Mouse (Mus musculus) naive thymus-derived CD4-positive, alpha-beta T cell, adult 5 months (primary cell): Measurements from ENCODE around the gene Gm7792. TPM values are rescaled to one million over a fixed set of nuclear protein-coding genes. Genes with fewer than 3 reads are reported as not detected.

Source experiments
- polyA plus RNA-seq: library from polyadenylated mRNA; unstranded; fragments of 100-300 nt; shearing (Covaris generic); gene quantifications from one replicate; pipeline ENCODE4 v1.2.1, GENCODE M21; 2017

Gm7792 gene
- not detected for polyA plus RNA-seq

DNA sequence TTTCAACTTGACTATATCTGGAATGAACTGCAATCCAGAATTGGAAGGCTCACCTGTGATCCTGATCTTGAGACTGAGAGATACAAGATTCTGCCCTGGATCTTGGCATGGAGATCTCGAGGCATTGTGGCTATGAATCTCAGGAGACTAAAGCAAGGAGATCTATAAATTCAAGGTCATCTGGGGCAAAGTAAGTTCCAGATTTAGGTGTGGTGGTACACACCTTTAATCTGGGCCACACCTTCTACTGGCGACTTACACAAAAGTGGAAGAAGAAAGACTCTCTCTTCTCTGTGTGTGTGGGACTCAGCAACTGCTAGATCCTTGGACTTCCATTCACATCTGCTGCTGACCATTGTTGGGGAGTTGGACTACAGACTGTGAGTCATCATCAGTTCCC is at the start of gene Gm7792:
Gene Gm7792 (plus strand): TSS at position 301 of the 400 bp plus-strand sequence.

Other genes starting within 250 kb of the Gm7792 start
- gene C87414, start 172.2 kb upstream of the Gm7792 start, polyA plus RNA-seq = not detected
- not detected for gene Gm16429, start 85.3 kb downstream of the Gm7792 start, polyA plus RNA-seq
- gene BC061212, start 226.8 kb downstream of the Gm7792 start, polyA plus RNA-seq = not detected
- not detected for gene Gm6351, start 232.6 kb downstream of the Gm7792 start, polyA plus RNA-seq